Mouse (Mus musculus) olfactory bulb, adult 2 months (tissue): ENCODE data around the gene Sh3bp2.

Experiments
- CTCF ChIP-seq: fragments of 200-500 bp; IDR thresholded peaks from 2 replicates; pipeline ENCODE4 v1.5.1; 2012; ENCODE audit warnings: low read depth, mild to moderate bottlenecking, low read length, moderate library complexity; ENCODE audit not compliant: insufficient read depth
- POLR2A ChIP-seq: fragments of 200-500 bp; IDR thresholded peaks from 2 replicates; pipeline ENCODE4 v1.6.1; 2012; ENCODE audit warnings: mild to moderate bottlenecking, low read depth, low read length, moderate library complexity; ENCODE audit not compliant: insufficient read depth

GRCm38 (mm10) chr5:34579377-34579776 is 53.7 kb downstream of the Sh3bp2 start:
- TF ChIP-seq CTCF (no peak), POLR2A (no peak)
